Mouse (Mus musculus): Measurements from ENCODE around the gene Hist1h4a. TPM values are rescaled to one million over a fixed set of nuclear protein-coding genes. Genes with fewer than 3 reads are reported as not detected.
"Not testable (repeated sequence)": the region's sequence is repeated elsewhere in the genome, so short reads cannot be mapped to it uniquely, and the experiment has no call there.

Hist1h4a gene
- 0.38 TPM in 1 of 2 replicates, not detected in the other for polyA plus RNA-seq (2015; fragmentation: Nextera tagmentation; extraction: Ambion mirVana)

DNA sequence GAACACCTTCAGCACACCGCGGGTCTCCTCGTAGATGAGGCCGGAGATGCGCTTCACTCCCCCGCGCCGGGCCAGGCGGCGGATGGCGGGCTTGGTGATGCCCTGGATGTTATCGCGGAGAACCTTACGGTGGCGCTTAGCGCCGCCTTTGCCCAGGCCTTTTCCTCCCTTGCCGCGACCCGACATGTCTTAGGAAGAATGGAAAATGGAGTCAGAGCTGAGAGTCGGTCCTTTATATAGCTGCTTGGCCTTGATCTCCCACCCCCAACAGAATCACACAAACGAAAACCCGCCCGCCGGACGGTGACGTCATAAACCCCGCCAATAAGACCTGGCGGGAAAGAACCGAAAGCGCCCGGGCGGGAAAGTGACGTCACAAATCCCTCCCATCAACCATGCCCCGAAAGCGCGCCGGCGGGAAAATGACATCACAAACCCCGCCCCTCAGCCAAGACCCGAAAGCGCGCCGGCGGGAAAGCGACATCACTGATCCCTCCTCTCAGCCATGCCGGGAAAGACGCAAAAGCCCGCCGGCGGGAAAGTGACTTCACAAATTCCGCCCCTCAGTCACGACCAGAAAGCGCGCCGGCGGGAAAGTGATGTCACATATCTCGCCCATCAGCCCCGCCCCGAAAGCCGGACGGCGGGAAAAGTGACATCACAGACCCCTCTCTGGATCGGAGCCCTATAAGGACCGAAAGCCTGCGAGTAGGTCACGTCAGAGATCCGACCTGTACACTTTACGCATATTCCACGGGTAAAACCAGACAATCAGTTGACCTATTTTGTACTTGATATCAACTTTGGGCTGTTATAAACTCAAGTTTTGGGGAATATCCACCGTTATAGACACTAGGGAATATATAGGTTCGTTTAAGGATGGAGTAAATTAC is at the start of gene Hist1h4a:
Gene Hist1h4a (minus strand): TSS at position 259 of the 893 bp plus-strand sequence.
- Histone ChIP-seq H3K36me3 (no peaks in the 10 kb centered on the region), H3K27ac (replicated peaks) (peak within 1 kb of the TSS; percentile 92), H3K4me3 (peak within 1 kb of the TSS; percentile 58), H3K9ac (replicated peaks) (peak within 1 kb of the TSS; percentile 53), H3K4me2 (replicated peaks) (peak within 1 kb of the TSS; percentile 81), H3K9me3 (no peaks in the 10 kb centered on the region), H3K27me3 (no peaks in the 10 kb centered on the region), H3K4me1 (peaks cover 45% of the 10 kb centered on the region)
- under 1% methylated on average over 70 of the region's 72 CpGs for WGBS
- peak; percentile 71 for ATAC-seq (replicated peaks)

DNA sequence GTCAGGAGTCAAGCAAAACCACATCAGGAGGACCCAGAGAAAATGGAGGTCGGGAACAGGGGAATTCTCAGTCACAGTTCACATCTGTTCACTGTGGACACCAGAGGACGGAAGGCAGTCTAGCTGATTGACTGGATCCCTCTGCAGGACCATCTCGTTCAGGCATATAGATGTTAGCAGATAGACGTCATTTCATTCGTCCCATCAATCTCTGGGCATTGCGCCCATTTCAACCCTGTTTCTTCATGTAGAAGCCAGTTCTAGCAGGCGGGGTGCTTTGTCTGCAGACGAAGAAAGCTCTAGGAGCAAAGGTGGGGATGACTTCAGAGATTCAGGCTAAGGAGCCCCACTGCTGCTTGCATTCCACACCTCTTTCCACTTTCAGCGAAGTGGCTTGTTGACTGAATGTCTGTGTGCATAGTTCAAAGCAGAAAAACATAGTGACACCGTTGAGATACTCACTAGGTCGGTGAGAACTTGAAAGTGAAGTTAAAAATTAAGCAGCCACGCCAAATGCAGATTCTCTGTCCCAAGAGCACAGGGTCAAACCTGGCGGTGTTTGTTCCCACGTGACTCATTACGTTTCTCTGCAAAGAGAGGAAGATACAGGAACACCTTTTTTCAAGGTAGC is 45.5 kb upstream of the Hist1h4a start, which contains the start of gene Slc17a2:
Gene Slc17a2 (plus strand): TSS at position 572 of the 631 bp plus-strand sequence.
- WGBS, result 93% methylated on average over 15 of the region's 15 CpGs
- Histone ChIP-seq H3K4me1 (no peaks in the 10 kb centered on the region), H3K4me3 (no peak within 1 kb of the TSS), H3K9ac (replicated peaks) (no peak within 1 kb of the TSS), H3K4me2 (replicated peaks) (no peak within 1 kb of the TSS), H3K9me3 (no peaks in the 10 kb centered on the region), H3K27ac (replicated peaks) (no peak within 1 kb of the TSS), H3K36me3 (no peaks in the 10 kb centered on the region), H3K27me3 (no peaks in the 10 kb centered on the region)
- ATAC-seq (replicated peaks), result no peak

DNA sequence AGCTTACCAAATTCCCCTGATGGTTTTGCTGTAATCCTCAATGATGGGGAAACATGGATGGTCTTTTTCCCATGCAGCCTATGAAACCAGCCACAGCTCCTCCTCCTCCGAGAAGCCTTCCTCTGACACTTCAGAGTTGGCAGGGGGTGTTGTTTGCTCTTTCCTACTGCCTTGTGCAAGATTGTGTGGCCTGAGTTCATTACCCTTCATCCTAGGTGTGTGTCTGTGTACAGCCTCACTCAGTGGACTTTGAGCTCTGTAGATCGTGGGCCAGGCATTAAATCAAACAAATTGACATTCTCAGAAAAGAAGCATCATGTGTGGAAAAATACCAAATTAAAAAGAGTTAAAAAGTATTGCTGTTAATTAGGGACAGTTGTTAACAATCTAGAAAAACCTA is 43.5 kb upstream of the Hist1h4a start:
- ATAC-seq (replicated peaks), result no peak
- H3K27ac ChIP-seq (replicated peaks), result no peak overlapping the region
- 84% methylated on average over 2 of the region's 2 CpGs for WGBS

DNA sequence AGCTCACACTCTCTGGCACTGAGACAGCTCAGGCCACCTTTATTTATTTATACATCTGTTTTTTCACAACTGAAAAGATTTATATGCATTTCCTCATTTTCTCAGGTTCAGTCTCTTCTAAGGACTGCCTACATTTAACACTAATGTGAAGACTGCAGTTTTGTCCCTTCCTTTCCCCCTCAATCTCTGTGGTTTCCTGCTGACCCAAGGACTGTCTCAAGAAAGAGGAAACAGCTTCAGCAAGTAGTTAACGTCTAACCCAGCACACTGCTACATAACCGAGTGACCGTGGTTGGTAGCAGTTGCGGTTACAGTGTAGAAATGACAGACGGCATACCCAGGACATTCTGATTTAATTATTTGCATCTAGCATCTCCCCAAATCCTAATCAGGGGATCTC is 38.4 kb upstream of the Hist1h4a start:
- WGBS, result 87% methylated on average over 5 of the region's 5 CpGs
- Histone ChIP-seq H3K9ac (replicated peaks) (no peak overlapping the region), H3K4me3 (no peak overlapping the region), H3K27me3 (no peaks in the 10 kb centered on the region), H3K36me3 (no peaks in the 10 kb centered on the region), H3K27ac (replicated peaks) (no peak overlapping the region), H3K4me2 (replicated peaks) (no peak overlapping the region), H3K4me1 (no peaks in the 10 kb centered on the region), H3K9me3 (no peaks in the 10 kb centered on the region)
- ATAC-seq (replicated peaks), result no peak

More for the DNA sequence above, 43.5 kb upstream of the Hist1h4a start:
- Histone ChIP-seq H3K27me3 (no peaks in the 10 kb centered on the region), H3K4me1 (no peaks in the 10 kb centered on the region), H3K36me3 (no peaks in the 10 kb centered on the region), H3K4me3 (no peak overlapping the region), H3K9ac (replicated peaks) (no peak overlapping the region), H3K9me3 (no peaks in the 10 kb centered on the region), H3K4me2 (replicated peaks) (no peak overlapping the region)

DNA sequence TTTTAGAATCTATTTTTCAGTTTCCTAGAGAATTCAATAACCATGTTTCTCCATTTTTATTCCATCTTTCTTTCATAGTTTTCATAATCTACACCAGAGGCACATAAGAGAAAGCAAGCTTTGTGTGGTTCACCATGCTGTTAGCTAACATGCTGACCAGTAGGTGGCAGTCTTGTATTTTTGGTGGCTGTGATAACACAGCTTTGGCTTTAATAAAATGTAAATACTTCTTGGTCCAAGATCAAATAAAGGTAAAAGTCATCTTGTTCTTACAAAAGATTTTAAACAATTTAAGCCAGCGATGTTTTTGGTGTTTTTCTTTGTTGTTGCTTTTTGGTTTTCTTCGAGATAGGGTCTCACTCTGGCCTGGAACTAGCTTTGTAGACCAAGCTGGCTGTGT is 31.5 kb upstream of the Hist1h4a start:
- no peaks in the 10 kb centered on the region for H3K36me3 ChIP-seq
- H3K9ac ChIP-seq (replicated peaks), result no peak overlapping the region
- no peak overlapping the region for H3K4me3 ChIP-seq
- peak; percentile 69; the same call in 1 of the 2 replicates for ATAC-seq (replicated peaks)
- no peaks in the 10 kb centered on the region for H3K9me3 ChIP-seq
- H3K4me1 ChIP-seq, result no peaks in the 10 kb centered on the region
- no peak overlapping the region for H3K27ac ChIP-seq (replicated peaks)
- H3K27me3 ChIP-seq, result no peaks in the 10 kb centered on the region
- 38% methylated on average over 2 of the region's 2 CpGs for WGBS
- H3K4me2 ChIP-seq (replicated peaks), result no peak overlapping the region

DNA sequence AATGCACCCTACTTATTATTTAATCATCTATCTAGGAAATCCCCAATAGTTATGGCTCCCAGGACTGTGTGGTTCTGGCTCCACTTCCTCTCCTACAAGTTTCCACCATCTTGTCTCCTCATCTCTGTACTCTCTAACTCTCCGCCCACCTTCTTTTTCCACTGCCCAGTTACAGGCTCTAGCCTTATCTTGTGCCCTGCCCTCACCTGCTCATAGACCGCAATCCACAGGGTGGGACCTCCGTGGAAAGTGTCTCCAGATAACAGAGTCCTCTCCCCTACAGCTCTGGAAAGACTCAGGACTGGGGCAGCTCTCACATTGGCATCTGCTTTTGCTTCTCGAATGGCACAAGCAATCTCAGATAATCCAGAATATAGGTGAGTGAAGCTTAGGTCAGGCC is 18.0 kb upstream of the Hist1h4a start:
- Histone ChIP-seq H3K36me3 (no peaks in the 10 kb centered on the region), H3K9me3 (no peaks in the 10 kb centered on the region), H3K4me1 (no peaks in the 10 kb centered on the region), H3K9ac (replicated peaks) (no peak overlapping the region), H3K4me2 (replicated peaks) (no peak overlapping the region), H3K27ac (replicated peaks) (no peak overlapping the region), H3K27me3 (no peaks in the 10 kb centered on the region), H3K4me3 (no peak overlapping the region)
- no peak for ATAC-seq (replicated peaks)
- 89% methylated on average over 4 of the region's 4 CpGs for WGBS

DNA sequence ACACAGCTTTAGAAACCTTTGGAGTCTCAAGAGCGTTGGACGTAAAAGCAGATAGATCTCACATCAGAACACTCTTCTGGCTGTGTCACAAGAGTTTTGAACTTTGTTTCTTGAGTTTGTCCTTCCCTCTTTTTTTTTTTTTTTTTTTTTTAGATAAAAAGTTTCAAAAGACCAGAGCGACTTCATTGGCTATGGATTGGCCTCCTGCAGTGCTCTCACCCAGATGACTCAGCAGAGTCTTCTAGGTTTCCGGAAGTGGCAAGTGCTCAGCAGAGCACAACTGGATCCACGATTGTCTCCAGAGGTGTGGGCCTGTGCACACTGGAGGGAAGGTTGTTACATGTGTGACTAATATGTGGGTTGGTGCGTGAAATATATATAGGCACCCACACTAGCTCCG is 17.3 kb upstream of the Hist1h4a start:
- no peaks in the 10 kb centered on the region for H3K27me3 ChIP-seq
- no peak for ATAC-seq (replicated peaks)
- H3K9ac ChIP-seq (replicated peaks), result no peak overlapping the region
- no peaks in the 10 kb centered on the region for H3K4me1 ChIP-seq
- H3K4me2 ChIP-seq (replicated peaks), result no peak overlapping the region
- H3K27ac ChIP-seq (replicated peaks), result no peak overlapping the region
- no peak overlapping the region for H3K4me3 ChIP-seq
- H3K36me3 ChIP-seq, result no peaks in the 10 kb centered on the region
- H3K9me3 ChIP-seq, result no peaks in the 10 kb centered on the region
- 93% methylated on average over 7 of the region's 7 CpGs for WGBS

DNA sequence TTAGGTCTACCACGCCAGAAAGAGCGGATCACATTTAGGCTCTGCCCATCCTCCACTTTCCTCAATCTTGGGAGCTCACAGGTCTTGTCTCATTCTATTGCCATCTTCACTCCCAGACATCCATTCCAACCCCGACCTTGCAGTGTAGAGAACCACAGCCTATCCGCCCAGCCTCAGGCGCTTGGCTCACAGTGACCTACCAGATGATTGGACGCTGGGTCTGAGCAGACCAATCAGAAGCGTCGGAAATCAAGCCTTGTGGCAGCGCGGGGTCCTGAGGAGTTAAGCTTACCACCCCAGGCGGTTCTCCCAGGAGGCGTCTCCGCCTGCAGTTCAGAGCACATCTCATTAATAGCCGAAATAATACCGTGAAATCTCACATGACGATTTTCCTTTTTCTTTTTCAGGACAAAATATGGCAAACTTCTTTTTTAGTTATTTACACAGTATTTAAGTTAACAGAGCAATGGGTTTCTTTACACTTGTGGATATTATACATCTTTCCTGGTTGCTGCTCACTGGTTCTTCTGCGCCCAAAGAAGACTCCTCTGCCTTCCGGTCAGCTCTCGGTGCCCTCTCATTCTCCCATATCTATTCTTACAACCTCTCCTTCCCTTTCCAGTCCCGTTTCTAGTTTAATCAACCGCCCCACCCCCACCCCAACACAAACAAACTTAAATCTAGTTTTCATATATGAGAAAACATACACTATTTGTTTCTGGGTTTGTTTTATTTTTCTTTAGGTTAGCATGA is 11.7 kb upstream of the Hist1h4a start:
- H3K27me3 ChIP-seq, result no peaks in the 10 kb centered on the region
- WGBS, result 26% methylated on average over 21 of the region's 21 CpGs
- peak; percentile 90 for ATAC-seq (replicated peaks)

DNA sequence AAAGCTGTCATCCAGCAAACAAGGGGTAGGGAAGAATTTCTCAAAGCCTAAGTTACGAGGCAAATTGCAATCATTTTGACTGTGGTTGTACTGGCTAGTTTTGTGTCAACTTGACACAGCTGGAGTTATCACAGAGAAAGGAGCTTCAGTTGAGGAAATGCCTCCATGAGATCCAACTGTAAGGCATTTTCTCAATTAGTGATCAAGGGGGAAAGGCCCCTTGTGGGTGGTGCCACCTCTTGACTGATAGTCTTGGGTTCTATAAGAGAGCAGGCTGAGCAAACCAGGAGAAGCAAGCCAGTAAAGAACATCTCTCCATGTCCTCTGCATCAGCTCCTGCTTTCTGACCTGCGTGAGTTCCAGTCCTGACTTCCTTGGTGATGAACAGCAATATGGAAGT is 8.6 kb upstream of the Hist1h4a start, which contains the start of gene Trim38:
Gene Trim38 (plus strand): TSS at position 301 of the 400 bp plus-strand sequence.
- H3K36me3 ChIP-seq; H3K9me3 ChIP-seq; H3K27ac ChIP-seq (replicated peaks); H3K9ac ChIP-seq (replicated peaks); H3K4me1 ChIP-seq; H3K27me3 ChIP-seq; H3K4me2 ChIP-seq (replicated peaks); ATAC-seq (replicated peaks); H3K4me3 ChIP-seq: not testable (repeated sequence)
- WGBS, result 81% methylated on average over 2 of the region's 2 CpGs

More for the DNA sequence above, 11.7 kb upstream of the Hist1h4a start:
- no peak overlapping the region for H3K27ac ChIP-seq (replicated peaks)
- H3K4me1 ChIP-seq, result 0 out of 2 replicates have a peak, but pooled peaks cover 6% of the 10 kb centered on the region
- peak overlapping the region; percentile 10 for H3K4me3 ChIP-seq
- no peak overlapping the region for H3K9ac ChIP-seq (replicated peaks)
- H3K4me2 ChIP-seq (replicated peaks), result peak overlapping the region; percentile 32
- H3K9me3 ChIP-seq, result no peaks in the 10 kb centered on the region
- H3K36me3 ChIP-seq, result no peaks in the 10 kb centered on the region

DNA sequence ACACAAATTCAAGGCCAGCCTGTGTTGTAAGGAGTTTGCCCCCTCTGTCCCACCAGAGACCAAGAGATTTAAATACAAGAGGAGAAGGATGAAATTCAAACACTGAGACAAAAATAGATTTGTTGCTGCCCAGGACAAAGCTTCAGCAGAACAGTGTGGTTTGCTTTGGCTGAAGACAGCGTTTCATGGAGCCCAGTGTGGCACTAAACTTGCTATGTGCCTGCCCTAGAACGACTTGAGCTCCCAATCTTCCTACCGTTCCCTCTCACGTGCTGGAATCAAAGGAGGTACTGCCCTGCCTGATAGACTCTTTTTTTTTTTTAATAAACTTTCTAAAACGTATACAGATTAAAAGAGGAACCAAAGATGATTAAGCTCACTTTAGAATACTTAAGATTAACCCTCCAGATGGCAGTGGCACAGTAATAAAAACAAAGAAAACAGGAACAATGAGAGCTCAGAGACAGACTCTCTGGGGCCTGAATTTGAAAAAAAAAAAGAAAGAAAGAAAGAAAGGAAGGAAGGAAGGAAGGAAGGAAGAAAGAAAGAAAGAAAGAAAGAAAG is 7.9 kb upstream of the Hist1h4a start:
- Histone ChIP-seq H3K4me2 (replicated peaks) (no peak overlapping the region), H3K9ac (replicated peaks) (no peak overlapping the region), H3K27me3 (no peaks in the 10 kb centered on the region), H3K9me3 (no peaks in the 10 kb centered on the region), H3K4me3 (no peak overlapping the region), H3K27ac (replicated peaks) (no peak overlapping the region), H3K36me3 (no peaks in the 10 kb centered on the region), H3K4me1 (peaks cover 13% of the 10 kb centered on the region)
- ATAC-seq (replicated peaks), result no peak
- WGBS, result 32% methylated on average over 5 of the region's 5 CpGs

DNA sequence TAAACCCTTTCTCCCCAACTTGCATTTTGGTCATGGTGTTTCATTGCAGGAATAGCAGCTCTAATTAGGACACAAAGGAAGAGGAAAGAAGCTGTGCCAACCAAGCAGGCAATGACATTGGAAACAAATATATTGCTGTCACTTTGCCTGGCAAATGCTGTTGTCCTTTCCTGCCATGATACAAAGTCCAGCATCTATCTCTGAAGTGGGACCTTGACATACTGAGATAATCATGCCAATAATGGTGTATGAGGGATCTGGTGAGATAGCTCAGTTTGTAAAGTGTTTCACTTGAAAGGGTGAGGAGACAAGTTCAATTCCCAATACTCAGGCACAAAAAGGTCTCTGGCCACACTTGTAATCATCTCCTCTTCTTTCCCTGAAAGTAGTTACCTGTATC is 5.7 kb upstream of the Hist1h4a start:
- H3K36me3 ChIP-seq, result no peaks in the 10 kb centered on the region
- H3K9ac ChIP-seq (replicated peaks), result no peak overlapping the region
- H3K27ac ChIP-seq (replicated peaks), result no peak overlapping the region
- no peak overlapping the region for H3K4me3 ChIP-seq
- H3K27me3 ChIP-seq, result no peaks in the 10 kb centered on the region
- H3K9me3 ChIP-seq, result no peaks in the 10 kb centered on the region
- peaks cover 21% of the 10 kb centered on the region for H3K4me1 ChIP-seq
- H3K4me2 ChIP-seq (replicated peaks), result no peak overlapping the region
- no peak for ATAC-seq (replicated peaks)

Measured in forebrain, embryonic 15.5 days (tissue).